Mouse (Mus musculus) spleen, postnatal 36 days (tissue): ENCODE measurements at regions not wholly inside any gene's neighbourhood (a gene's known extent, or its start where the extent isn't known, plus 50 kb on each side); places are given as distances from the start of the nearest gene placed in this dataset.

Source experiments
- DNase-seq, 2 experiments: peaks; one replicate each; pipeline ENCODE4 v3.0.0; 2022; ENCODE audit warnings: low spot score in 2 of 2, mixed read lengths in 1 of 2

DNA sequence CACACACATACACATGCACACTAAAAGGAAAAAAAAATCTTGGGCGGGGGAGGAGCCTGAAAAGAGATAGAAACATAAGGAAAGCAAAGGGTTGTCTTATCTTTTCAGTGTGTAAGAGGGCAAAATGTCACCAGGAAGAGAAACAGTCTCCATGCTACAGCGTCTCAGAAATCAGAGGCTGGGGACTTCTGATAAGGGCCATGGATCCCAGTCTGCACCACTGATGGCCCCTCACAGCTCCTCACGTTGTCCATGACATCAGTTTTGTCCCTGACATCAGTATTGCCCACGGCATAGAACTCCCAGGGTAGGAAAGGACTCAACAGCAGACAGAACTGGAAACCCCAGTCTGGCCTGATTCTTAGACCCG is 135.0 kb downstream of the 2410131K14Rik start:
- no peak for DNase-seq

DNA sequence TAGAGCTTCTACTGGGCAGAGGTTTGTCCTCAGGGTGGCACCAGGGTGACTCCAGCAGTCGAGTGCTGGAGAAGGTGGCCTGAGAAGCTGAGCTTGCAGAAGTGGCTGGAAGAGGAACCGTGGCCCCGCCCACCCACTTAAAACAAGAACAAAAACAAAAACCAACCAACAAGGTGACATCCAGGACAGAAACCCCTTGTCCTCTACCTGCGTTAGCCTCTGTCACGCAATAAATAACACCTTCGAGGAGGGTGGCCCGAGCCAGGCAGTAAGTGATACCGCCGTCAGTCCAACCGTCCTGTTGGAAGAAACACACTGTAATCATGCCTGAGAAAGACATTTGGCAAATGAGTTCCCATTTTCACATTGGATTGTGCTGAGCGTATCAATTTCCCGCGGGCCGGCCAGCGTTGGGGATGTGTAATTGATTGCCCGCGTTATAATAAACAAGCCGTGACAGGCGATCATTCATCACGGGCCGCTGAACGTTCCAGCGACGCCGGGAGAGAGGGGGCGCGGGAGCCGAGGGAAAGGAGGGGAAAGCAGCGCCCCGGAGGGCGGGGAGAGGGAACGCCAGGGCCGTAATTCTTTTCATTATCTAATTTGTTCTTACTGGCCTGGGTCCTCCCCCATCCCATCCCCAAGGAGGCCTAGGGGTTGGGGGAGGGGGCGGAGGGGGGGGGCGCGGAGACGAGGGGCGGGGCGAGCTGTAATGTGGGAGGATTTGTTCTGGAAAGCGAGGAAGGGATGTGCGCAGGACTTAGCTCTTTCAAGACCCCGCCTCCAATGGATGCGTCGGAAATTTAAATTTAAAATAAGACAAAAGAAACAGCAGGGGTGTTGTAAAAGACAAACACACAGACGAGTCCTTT is 135.6 kb downstream of the 2410131K14Rik start:
- peak; percentile 40 to 62 for DNase-seq

- peak; percentile 56 to 71 for DNase-seq
Measured at GRCm38 (mm10) chr5:118381294-118381675, 136.3 kb downstream of the 2410131K14Rik start.

DNA sequence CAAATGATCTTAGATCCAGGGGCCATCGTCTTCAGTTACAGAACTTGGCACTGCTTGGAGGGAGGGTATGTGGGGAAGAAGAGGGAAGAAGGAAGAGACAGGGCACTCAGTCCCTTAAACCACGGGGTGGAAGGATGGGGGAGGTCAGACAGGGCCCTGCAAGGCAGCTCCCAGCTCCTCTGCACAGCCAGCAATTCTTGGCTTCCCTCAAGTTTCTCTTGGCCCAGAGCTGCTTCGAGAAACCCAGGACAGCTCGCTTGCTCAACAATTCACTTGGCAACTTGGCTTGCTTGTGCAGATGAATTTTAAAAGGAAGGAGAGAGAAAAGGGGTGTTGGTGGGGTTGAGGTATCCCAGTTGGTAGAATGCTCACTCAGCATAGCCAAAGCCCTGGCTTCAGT is 141.1 kb downstream of the 2410131K14Rik start:
- DNase-seq, result no peak

GRCm38 (mm10) chr5:118388419-118388818 is 143.4 kb downstream of the 2410131K14Rik start:
- no peak for DNase-seq

DNA sequence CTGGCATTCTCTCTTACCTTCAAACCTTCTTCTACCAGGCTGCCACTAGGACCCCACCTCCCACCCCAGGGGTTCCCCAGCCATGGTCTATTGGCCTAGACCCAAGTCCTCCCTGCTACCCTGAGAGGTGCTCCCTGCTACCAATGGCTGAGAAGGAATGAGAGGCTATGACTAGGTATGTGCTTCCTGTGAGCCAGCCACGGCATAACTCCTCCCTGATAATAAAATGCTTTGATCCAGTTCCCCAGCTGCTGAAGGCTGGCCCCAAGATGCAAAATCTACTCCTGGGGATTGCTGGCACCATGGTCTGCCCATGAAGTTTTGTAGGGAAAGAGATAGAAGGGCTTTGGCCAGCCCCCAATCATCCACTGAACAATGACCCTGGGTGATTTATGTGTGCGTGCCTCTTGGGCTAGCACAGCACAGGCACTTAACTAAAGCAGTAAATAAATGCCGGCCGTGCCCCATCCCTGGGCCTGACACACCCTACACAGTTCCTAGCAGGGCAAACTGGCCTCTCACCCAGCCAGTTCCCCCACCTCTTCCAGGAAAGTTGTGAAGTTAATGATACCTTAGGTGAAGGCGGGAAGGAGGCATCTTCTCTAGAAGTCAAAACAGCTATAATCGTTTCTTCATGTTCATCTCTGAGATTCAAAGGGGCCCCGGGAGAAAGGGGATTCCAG is 145.8 kb downstream of the 2410131K14Rik start:
- DNase-seq, result no peak

- no peak for DNase-seq
Measured at GRCm38 (mm10) chr5:118392932-118393487, 148.0 kb downstream of the 2410131K14Rik start.

- no peak for DNase-seq
Measured at GRCm38 (mm10) chr5:118394051-118394450, 149.0 kb downstream of the 2410131K14Rik start.

GRCm38 (mm10) chr5:118396004-118396725 is 151.1 kb downstream of the 2410131K14Rik start:
- no peak for DNase-seq

- no peak for DNase-seq
Measured at GRCm38 (mm10) chr5:118400926-118401325, 155.9 kb downstream of the 2410131K14Rik start.

DNA sequence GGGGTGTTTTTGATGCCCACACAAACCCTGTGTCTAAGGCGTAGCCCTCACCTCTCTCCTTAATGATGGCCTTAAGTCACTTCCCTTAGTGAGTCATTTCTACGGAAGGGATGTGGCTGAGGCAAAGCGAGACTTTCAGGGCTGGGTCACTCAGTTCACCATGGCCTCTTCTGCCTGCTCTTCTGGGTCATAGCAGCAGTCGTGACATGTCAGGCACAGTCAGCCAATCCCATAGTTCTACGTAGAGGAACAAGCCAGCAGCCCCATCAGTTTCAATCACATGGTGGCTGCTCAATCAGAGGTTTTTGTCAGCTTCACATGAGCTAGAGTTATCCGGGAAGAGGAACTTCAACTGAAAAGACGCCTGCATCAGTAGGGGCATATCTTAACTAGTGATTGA is 156.1 kb upstream of the Med13l start:
- peak in 1 of 2 experiments; percentile 25 for DNase-seq

- DNase-seq, result no peak
Measured at GRCm38 (mm10) chr5:118405421-118405820, 155.1 kb upstream of the Med13l start.

DNA sequence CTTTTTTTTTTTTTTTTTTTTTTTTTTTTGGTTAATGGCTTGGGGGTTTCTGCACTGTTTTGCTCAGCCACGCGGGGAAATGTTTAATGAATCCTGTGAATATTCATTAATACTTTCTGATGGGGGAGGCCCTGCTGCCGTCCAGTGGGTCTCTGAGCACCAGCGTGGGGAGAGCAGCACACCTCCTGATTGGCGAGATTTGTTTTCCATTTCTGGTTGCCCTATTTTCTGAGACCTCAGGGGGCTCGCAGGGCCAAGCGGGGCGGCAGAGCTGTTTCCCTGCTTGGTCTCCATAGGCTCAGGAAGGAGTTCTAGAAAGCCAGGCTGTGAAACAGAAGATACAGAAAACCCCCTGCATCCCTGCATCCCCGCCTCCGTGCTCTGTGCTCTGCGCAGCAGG is 153.0 kb upstream of the Med13l start:
- no peak for DNase-seq

DNA sequence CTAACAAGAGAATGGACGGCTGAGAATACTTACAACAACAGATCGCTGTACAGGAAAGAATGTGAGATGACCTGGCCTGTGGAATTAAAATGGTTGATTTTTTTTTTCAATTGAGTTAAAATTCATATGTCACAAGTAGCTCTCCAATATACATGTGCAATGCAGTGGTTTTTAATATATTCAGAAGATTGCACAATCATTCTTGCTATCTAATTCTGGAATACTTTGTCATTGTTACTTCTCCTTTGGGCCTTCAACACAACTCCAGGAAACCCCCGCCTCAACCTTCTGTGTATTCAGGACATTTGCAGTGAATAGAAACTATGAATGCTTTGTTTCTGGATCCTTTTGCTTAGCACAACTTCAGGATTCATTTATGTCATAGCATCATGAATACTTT is 152.5 kb upstream of the Med13l start:
- DNase-seq, result no peak

DNA sequence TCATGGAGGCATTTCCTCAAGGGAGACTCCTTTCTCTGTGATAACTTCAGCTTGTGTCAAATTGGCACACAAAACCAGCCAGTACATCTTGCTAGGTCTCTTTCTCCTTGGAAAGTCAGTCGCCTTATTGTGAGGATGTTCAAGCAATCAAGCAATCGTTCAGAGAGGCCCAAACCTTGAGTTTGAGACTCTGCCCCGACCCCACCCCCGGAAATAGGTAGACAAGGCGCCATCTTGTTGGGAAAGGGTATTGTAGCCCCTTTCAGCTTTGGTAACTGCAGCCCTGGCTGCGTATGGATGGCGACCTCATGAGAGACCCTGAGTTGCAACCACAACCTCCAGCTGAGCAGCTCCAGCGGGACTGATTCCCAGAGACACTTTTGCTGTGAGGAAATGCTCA is 151.7 kb upstream of the Med13l start:
- DNase-seq, result no peak

GRCm38 (mm10) chr5:118413428-118414282 is 146.8 kb upstream of the Med13l start:
- DNase-seq, result peak; percentile 67 to 74

DNA sequence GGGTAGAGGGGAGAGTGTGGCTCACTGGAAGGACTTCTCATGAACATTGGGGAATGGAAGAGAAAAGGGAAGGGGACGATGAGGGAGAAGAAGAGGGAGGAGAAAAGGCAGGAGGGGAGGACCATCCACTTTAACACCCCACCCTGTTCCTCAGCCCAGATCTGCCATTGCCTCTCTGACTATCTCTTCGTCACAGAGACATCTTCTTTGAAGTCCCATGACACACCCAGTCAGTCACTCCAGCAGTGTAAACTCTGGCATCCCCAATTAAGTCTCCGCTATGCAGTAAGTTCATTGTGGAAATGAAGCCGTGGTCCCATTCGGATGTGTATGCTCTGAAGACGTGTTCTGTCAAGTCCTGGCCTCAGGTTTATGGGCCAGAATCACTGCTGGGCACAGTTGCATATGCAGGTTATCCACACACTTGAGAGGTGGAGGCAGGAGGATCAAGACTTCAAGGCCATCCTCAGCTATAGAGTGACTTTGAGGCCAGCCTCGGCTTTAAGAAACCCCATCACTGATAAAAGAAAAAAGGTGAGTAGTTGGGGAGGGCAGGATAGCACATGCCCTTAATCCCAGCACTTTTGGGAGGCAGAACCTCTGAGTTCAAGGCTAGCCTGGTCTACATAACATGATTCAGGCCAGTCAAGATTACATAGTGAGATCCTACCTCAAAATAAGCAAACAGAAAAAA is 141.0 kb upstream of the Med13l start:
- DNase-seq, result peak in 1 of 2 experiments; percentile 43

- DNase-seq, result no peak
Measured at GRCm38 (mm10) chr5:118421884-118422821, 138.3 kb upstream of the Med13l start.

DNA sequence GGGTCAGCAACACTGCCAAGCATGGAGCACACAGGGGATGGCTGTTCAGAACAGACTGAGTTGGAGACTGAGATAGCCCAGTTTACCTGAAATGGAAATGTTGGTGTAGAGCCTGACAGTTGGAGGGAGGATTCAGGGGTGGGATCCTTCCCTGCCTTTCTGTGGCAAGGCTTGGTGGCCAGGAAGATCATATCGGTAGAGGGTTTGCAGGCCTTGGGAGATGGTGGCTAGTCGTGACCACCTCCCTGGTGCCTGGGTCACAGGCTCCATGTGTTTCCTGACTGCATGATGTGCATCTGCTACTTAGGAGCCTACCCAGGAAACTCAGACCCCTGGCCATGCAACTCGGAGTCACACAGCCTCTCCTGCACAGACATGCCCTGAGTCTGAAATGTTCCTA is 136.3 kb upstream of the Med13l start:
- DNase-seq, result no peak
